Mouse (Mus musculus) intestine, postnatal 0 days (tissue): ENCODE data around the gene Fgfr2. TPM values are rescaled to one million over a fixed set of nuclear protein-coding genes. Genes with fewer than 3 reads are reported as not detected.

Source experiments
- ATAC-seq: fragments of 200-750 bp; cut with Nextera tagmentation; 2 replicates; pipeline ENCODE4 v1.8.0; 2017; ENCODE audit warnings: mild to moderate bottlenecking, moderate TSS enrichment, moderate library complexity
- H3K27ac ChIP-seq: fragments of 300-500 bp; sonication (generic); 2 replicates; pipeline ENCODE4 v1.5.1; 2014; ENCODE audit warnings: mild to moderate bottlenecking, low read depth, low read length, moderate library complexity
- H3K27me3 ChIP-seq: fragments of 300-500 bp; sonication (generic); replicated peaks from 2 replicates; pipeline ENCODE4 v1.6.1; 2014; ENCODE audit warnings: low read length, mixed read lengths; ENCODE audit not compliant: control insufficient read depth, insufficient read depth
- H3K36me3 ChIP-seq: fragments of 300-500 bp; sonication (generic); 2 replicates; pipeline ENCODE4 v1.6.1; 2014; ENCODE audit warnings: mild to moderate bottlenecking, moderate library complexity; ENCODE audit not compliant: control insufficient read depth, insufficient read depth
- H3K4me1 ChIP-seq: fragments of 300-500 bp; sonication (generic); replicated peaks from 2 replicates; pipeline ENCODE4 v1.6.1; 2014; ENCODE audit warnings: antibody characterized with exemption, low read length, mixed read lengths; ENCODE audit not compliant: control insufficient read depth, insufficient read depth
- H3K4me2 ChIP-seq: fragments of 300-500 bp; sonication (generic); replicated peaks from 2 replicates; pipeline ENCODE4 v1.6.1; 2014; ENCODE audit warnings: low read depth, mild to moderate bottlenecking, moderate library complexity
- H3K4me3 ChIP-seq: fragments of 300-500 bp; sonication (generic); 2 replicates; pipeline ENCODE4 v1.5.1; 2014; ENCODE audit warnings: low read depth, low read length
- H3K9ac ChIP-seq: fragments of 300-500 bp; sonication (generic); 2 replicates; pipeline ENCODE4 v1.6.1; 2014; ENCODE audit warnings: mild to moderate bottlenecking, low read depth, low read length
- H3K9me3 ChIP-seq: fragments of 300-500 bp; sonication (generic); 2 replicates; pipeline ENCODE4 v1.6.1; 2016; ENCODE audit warnings: mixed run types; ENCODE audit not compliant: control insufficient read depth
- CTCF ChIP-seq: sonication (generic); IDR thresholded peaks from 2 replicates; pipeline ENCODE4 v1.5.1; 2016; ENCODE audit warnings: low read depth, mild to moderate bottlenecking, control low read depth, antibody characterized with exemption, moderate library complexity
- WGBS: fragments of 180-500 bp; shearing (Covaris S2); extraction: QIAGEN DNeasy Blood & Tissue Kit; methylation state at CpG from one replicate; pipeline ENCODE4 v1.1.7; 2014; 5-methylcytosine and 5-hydroxymethylcytosine counted together
- microRNA-seq: library from miRNA; unstranded; fragments of <30 nt; microRNA quantifications from one replicate; pipeline ENCODE4, GENCODE M21; 2016
- polyA plus RNA-seq: library from polyadenylated mRNA; unstranded; fragments of >200 nt; fragmentation: Nextera tagmentation; extraction: Ambion mirVana; gene quantifications from 2 replicates; pipeline ENCODE4 v1.2.1, GENCODE M21; 2015

Gene Fgfr2
- polyA plus RNA-seq, 1 experiment from 2014 or later = 29.5 TPM

DNA sequence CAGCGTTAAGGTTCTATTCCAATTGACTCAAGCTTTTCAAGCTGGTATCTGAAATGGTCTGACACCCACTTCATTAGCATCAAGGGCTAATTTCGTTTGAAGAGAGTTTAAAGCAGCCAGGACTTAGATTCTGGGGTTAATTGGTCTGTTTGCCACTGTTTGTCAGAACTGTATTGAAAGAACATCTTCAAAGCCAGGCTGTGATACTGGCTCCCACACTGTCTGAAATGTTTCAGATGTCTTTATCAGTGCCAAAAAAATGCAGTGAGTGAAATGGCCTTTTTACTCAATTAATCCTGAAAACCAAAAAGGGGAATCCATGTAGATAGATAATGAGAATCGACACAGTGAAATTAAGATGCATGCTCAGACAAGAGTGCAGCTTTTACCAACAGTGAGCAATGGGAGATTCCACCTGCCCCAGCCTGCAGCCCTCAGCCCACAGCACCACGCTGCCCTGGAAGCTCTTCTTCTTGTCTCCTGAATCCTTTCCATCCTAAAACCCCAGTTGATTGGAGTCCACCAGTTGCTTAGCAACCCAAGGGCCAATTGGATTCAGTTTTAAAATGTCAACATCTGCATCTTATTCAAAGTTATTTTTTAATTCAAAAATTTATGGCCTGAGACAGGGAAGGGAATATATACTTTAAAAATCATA is 3005.6 kb downstream of the Fgfr2 start:
- Histone ChIP-seq H3K4me2 (no peak overlapping the region), H3K4me1 (no peaks in the 10 kb centered on the region), H3K9me3 (no peaks in the 10 kb centered on the region), H3K27ac (no peak overlapping the region), H3K9ac (no peak overlapping the region), H3K4me3 (no peak overlapping the region), H3K36me3 (no peaks in the 10 kb centered on the region), H3K27me3 (no peaks in the 10 kb centered on the region)
- TF ChIP-seq CTCF = no peak
- WGBS = 55% methylated on average over 4 of the region's 4 CpGs
- no peak for ATAC-seq

DNA sequence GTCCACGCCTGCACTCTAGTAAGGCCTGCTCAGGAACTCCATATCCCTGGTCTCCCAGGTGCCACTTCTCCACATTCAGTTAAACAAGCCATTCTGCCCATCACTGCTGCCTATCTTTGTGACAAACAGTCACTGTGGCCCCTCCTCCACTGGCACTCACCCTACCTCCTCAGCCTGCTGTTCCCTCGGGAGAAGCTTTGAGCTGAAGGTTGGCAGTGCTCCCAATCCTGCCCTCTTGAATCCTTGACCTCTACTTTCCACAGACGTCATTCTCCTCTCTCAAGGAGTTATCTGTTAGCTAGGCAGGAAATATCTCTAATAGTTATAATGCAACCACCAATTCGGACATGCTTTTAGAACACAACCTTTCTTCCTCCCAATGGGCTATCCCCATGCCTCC is 3008.7 kb downstream of the Fgfr2 start:
- Histone ChIP-seq H3K9me3 (no peaks in the 10 kb centered on the region), H3K9ac (no peak overlapping the region), H3K4me1 (no peaks in the 10 kb centered on the region), H3K4me3 (no peak overlapping the region), H3K27me3 (no peaks in the 10 kb centered on the region), H3K4me2 (no peak overlapping the region), H3K27ac (no peak overlapping the region), H3K36me3 (no peaks in the 10 kb centered on the region)
- TF ChIP-seq CTCF = no peak
- 58% methylated on average over 4 of the region's 4 CpGs for WGBS
- ATAC-seq = no peak

Small RNAs within 50 kb of the gene (microRNA-seq; reads per million reads assigned to microRNA genes)
- gene Mir7061 = 0.82 reads per million

Other genes starting within 250 kb of the Fgfr2 start
- gene Zranb1, start 192.2 kb downstream of the Fgfr2 start, polyA plus RNA-seq = 8.7 and 9.8 TPM in 2 replicates
- gene Ctbp2, start 1.0 kb upstream of the Fgfr2 start, polyA plus RNA-seq = 42.2 and 42.6 TPM in 2 replicates